Mouse (Mus musculus): Measurements from ENCODE around the gene Slc12a6.

GRCm38 (mm10) chr2:112367726-112368673 lies 102.4 kb downstream of the Slc12a6 start, which contains the start of gene Emc4:
- TF ChIP-seq CTCF (IDR thresholded peaks at IDR 0.05; ENCODE audit: control insufficient read depth, insufficient read depth, low read length) (peak; percentile 5; the same call in 1 of the 2 replicates), POLR2A (IDR thresholded peaks at IDR 0.05; ENCODE audit: borderline replicate concordance, control insufficient read depth, low read depth, low read length) (peak; percentile 78; the same call in 1 of the 2 replicates)

Measured in bone marrow, adult 2 months (tissue).